Mouse (Mus musculus): ENCODE measurements around the gene Gm3415. TPM values are rescaled to one million over a fixed set of nuclear protein-coding genes. Genes with fewer than 3 reads are reported as not detected.
"Not testable (repeated sequence)": the region's sequence is repeated elsewhere in the genome, so short reads cannot be mapped to it uniquely, and the experiment has no call there.

The Gm3415 gene
- total RNA-seq, 2 experiments from 2014 or later: not detected

DNA sequence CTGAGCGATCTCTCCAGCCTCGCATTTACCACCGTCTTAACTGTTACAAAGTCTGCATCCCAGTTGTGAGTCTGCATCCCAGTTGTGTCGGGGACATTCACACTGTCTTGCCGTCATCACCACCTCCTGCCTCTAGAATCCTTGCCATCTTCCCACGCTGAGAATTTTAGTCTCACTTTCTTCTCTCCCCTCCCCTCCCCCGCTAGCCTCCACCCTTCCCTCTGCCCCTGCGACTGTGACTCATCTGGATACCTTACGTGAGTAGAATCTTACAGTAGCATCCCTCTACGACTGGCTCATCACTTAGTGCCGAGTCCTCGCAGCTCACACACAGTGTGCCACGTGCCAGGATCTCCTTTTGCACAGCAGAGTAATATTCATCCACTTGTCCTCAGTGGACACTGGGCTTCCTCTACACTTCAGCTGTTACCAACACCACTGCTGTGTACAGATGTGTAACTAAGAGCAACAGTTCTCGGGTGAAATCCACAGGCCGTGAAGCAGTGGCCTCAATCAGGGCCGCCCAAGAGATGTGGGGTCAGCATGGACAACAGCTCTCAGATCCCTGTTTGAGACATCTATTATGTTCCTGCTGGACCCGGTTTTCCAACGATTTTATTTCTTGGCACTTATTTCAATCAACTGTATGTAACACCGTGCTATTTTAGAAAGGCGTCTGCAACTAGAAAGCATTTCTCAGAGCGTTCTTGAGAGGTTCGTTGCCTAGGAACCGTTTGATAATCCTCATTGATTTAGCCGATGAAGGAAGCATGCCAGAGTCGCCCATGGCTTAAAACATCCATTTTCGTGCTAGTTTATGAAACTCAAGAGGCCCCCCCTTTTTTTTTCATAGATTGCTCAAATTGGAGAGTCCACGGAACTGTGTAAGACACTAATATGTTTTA is 42.5 kb downstream of the Gm3415 start:
- no peak for ATAC-seq (replicated peaks; ENCODE audit: poor library complexity)

DNA sequence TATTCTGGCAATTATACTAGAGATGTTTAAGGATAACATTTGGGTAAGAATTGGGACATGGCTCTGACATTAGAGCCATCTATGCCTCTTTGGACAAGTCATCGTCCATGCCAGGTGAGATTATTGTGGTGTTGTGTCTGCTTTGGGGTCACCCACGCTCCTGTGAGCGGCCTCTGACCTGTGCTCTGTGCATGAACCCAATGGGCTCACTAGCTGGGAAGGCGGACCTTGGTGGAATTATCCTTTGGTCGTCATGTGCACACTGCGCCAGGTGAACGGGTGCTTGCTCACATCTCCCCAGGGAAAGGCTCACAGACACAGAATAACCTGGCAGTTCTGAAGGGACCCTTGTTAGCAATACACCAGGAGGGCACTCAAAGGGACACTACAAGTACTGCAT is 43.3 kb downstream of the Gm3415 start:
- ATAC-seq (replicated peaks; ENCODE audit: poor library complexity): not testable (repeated sequence)

DNA sequence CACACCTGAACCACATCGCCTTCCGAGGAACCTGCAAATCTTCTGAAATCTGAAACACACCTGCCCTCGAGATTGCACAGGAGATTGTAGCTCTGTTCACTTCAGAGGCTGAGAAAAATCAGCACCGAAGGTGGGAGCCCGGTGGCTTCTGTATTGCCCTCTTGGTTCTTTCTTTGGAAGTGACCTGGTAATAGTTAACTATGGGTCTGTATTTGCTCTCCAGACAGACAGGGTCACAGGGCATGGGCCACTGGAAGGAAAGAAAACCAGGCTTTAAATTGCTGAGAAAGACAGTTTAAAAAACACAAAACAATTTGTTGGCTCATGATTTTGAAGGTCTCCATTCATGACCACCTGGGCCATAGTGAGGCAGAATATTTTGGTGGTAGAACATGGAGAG is 44.0 kb downstream of the Gm3415 start:
- ATAC-seq (replicated peaks; ENCODE audit: poor library complexity): no peak

DNA sequence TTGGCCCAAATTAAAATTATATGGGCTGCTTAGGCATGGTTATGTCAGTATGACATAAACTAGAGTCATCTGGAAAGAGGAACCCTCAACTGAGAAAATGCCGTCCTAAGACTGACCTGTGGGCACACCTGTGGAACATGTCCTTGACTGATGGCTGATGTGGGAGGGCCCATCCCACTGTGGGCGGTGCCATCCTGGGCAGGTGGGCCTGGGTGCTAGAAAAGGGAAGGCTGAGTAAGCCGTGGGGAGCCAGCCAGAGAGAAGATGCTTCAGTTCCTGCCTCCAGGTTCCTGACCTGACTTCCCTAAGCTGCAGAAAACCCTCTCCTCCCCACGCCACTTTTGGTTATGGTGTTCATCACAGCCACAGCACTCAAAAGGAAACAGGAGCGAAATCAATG is 50.3 kb downstream of the Gm3415 start:
- no peak for ATAC-seq (replicated peaks; ENCODE audit: poor library complexity)

DNA sequence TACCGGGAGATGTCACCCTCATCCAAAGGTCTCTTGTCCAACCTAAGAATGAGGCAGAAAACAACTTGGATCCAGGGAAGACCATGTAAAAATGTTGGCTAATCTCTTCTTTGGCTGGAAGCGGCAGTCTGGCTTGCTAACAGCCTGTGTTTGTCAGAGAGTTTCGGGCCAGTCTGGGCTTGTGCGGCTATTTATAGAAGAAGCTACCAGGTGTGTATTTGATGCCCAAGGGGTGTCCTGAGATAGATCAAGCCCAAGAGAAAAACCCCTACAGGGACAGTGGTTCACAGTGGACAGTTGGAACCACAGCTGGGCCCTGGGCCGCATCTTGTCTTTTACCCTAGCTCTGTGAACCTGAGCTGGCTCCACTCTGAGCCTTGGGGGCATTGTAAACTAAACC is 51.0 kb downstream of the Gm3415 start:
- no peak for ATAC-seq (replicated peaks; ENCODE audit: poor library complexity)

DNA sequence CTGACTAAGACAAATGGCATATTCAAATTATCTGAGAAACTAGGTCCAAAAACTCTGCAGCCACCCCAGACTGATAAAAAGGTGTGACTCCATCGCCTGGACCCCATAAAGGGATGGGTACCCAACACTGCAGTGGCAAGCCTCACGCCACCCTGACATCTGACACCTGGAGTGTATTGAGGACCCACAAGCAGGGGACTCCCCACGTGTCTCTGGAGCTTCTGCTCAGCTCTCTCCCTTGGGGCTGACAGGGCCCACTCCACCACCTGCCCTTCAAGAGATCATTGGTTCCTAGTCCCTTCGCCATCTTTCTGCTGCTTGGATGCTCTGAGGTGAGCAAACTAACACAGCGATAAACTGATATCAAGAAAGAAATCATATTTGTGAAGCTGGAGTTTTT is 51.9 kb downstream of the Gm3415 start:
- ATAC-seq (replicated peaks; ENCODE audit: poor library complexity): no peak

Other genes starting within 250 kb of the Gm3415 start
- gene Wasf3, start 171.2 kb upstream of the Gm3415 start, total RNA-seq (2015): not detected in 2 replicates
- not detected in 2 replicates for gene Wasf3, start 171.2 kb upstream of the Gm3415 start, total RNA-seq (2017)
- not detected in 2 replicates for gene Gm6408, start 74.2 kb upstream of the Gm3415 start, total RNA-seq (2015)
- gene Gm6408, start 74.2 kb upstream of the Gm3415 start, total RNA-seq (2017): not detected in 2 replicates
- not detected in 2 replicates for gene Gm6370, start 64.8 kb upstream of the Gm3415 start, total RNA-seq (2015)
- gene Gm6370, start 64.8 kb upstream of the Gm3415 start, total RNA-seq (2017): not detected in 2 replicates
- gene 4930449I24Rik, start 53.7 kb upstream of the Gm3415 start, total RNA-seq (2015): not detected in 2 replicates
- gene 4930449I24Rik, start 53.7 kb upstream of the Gm3415 start, total RNA-seq (2017): not detected in 2 replicates
- not detected in 2 replicates for gene Gm3402, start 42.0 kb upstream of the Gm3415 start, total RNA-seq (2015)
- not detected in 2 replicates for gene Gm3402, start 42.0 kb upstream of the Gm3415 start, total RNA-seq (2017)
- gene Gm3404, start 30.3 kb upstream of the Gm3415 start, total RNA-seq (2015): not detected in 2 replicates
- gene Gm3404, start 30.3 kb upstream of the Gm3415 start, total RNA-seq (2017): not detected in 2 replicates
- gene Gm3409, start 18.5 kb upstream of the Gm3415 start, total RNA-seq (2015): not detected in 2 replicates
- not detected in 2 replicates for gene Gm3409, start 18.5 kb upstream of the Gm3415 start, total RNA-seq (2017)
- not detected in 2 replicates for gene Gpr12, start 29.1 kb downstream of the Gm3415 start, total RNA-seq (2015)
- gene Gpr12, start 29.1 kb downstream of the Gm3415 start, total RNA-seq (2017): not detected in 2 replicates
- gene Usp12, start 238.9 kb downstream of the Gm3415 start, total RNA-seq (2015): 14.2 and 16.4 TPM in 2 replicates
- 35.3 and 50.1 TPM in 2 replicates for gene Usp12, start 238.9 kb downstream of the Gm3415 start, total RNA-seq (2017)